Mouse (Mus musculus): ENCODE results near the gene Gm7534.
"Not testable (repeated sequence)": the region's sequence is repeated elsewhere in the genome, so short reads cannot be mapped to it uniquely, and the experiment has no call there.

The Gm7534 gene

GRCm38 (mm10) chr4:134199371-134199770 is 3.4 kb downstream of the Gm7534 start:
- DNase-seq = no peak

- peak in 1 of 2 experiments; percentile 16 for DNase-seq
Measured at GRCm38 (mm10) chr4:134186268-134186667, 16.5 kb downstream of the Gm7534 start.

GRCm38 (mm10) chr4:134185569-134185968 is 17.2 kb downstream of the Gm7534 start:
- DNase-seq = no peak

- DNase-seq = no peak
Measured at GRCm38 (mm10) chr4:134183711-134184110, 19.1 kb downstream of the Gm7534 start.

- DNase-seq = no peak
Measured at GRCm38 (mm10) chr4:134181825-134182224, 21.0 kb downstream of the Gm7534 start.

- DNase-seq = no peak
Measured at GRCm38 (mm10) chr4:134181112-134181511, 21.7 kb downstream of the Gm7534 start.

GRCm38 (mm10) chr4:134172391-134172790 is 30.4 kb downstream of the Gm7534 start:
- no peak for DNase-seq

- DNase-seq = no peak
Measured at GRCm38 (mm10) chr4:134166906-134167305, 35.9 kb downstream of the Gm7534 start.

GRCm38 (mm10) chr4:134165548-134166465 is 37.0 kb downstream of the Gm7534 start:
- no peak for DNase-seq

GRCm38 (mm10) chr4:134165024-134165423 is 37.8 kb downstream of the Gm7534 start:
- DNase-seq = no peak

GRCm38 (mm10) chr4:134164591-134164990 is 38.2 kb downstream of the Gm7534 start:
- no peak for DNase-seq

GRCm38 (mm10) chr4:134160071-134160470 is 42.7 kb downstream of the Gm7534 start:
- DNase-seq = peak; percentile 42 to 49

- DNase-seq = no peak
Measured at GRCm38 (mm10) chr4:134158774-134159173, 44.0 kb downstream of the Gm7534 start.

GRCm38 (mm10) chr4:134157558-134157957 is 45.2 kb downstream of the Gm7534 start:
- DNase-seq = no peak

- DNase-seq = no peak
Measured at GRCm38 (mm10) chr4:134156744-134157143, 46.1 kb downstream of the Gm7534 start.

- DNase-seq = no peak
Measured at GRCm38 (mm10) chr4:134155961-134156465, 46.8 kb downstream of the Gm7534 start.

- DNase-seq = no peak
Measured at GRCm38 (mm10) chr4:134155531-134155930, 47.3 kb downstream of the Gm7534 start.

GRCm38 (mm10) chr4:134154354-134154753 is 48.5 kb downstream of the Gm7534 start:
- no peak for DNase-seq

GRCm38 (mm10) chr4:134153656-134154055 is 49.1 kb downstream of the Gm7534 start:
- no peak for DNase-seq

- no peak for DNase-seq
Measured at GRCm38 (mm10) chr4:134152112-134152511, 50.7 kb downstream of the Gm7534 start.

GRCm38 (mm10) chr4:134149389-134149788 is 53.4 kb downstream of the Gm7534 start:
- no peak for DNase-seq

GRCm38 (mm10) chr4:134144297-134144696 is 58.5 kb downstream of the Gm7534 start:
- not testable (repeated sequence) for DNase-seq
